Mouse (Mus musculus) adrenal gland, postnatal 25 days (tissue): ENCODE data around the gene Ctnnd1. TPM values are rescaled to one million over a fixed set of nuclear protein-coding genes. Genes with fewer than 3 reads are reported as not detected.
"Not testable (repeated sequence)": the region's sequence is repeated elsewhere in the genome, so short reads cannot be mapped to it uniquely, and the experiment has no call there.

ENCODE experiments used
- DNase-seq: peaks from one replicate; pipeline ENCODE4 v3.0.0; 2021; ENCODE audit warnings: mixed read lengths
- long read RNA-seq: library from polyadenylated mRNA; stranded (forward); transcript quantifications from one replicate; pipeline ENCODE4 v2.0.0, GENCODE M21; 2021
- total RNA-seq: library from RNA; stranded (reverse); gene quantifications from 2 replicates; pipeline ENCODE4 v1.2.3, GENCODE M21; 2021

Ctnnd1 gene
- 130 and 154 TPM in 2 replicates for total RNA-seq
- long read RNA-seq, full-length matches to known transcripts = 1 of 12 reads
- long read RNA-seq, partial matches to known transcripts = 2 of 12 reads
- long read RNA-seq, other reads (novel, unspliced or antisense) = 9 of 12 reads

DNA sequence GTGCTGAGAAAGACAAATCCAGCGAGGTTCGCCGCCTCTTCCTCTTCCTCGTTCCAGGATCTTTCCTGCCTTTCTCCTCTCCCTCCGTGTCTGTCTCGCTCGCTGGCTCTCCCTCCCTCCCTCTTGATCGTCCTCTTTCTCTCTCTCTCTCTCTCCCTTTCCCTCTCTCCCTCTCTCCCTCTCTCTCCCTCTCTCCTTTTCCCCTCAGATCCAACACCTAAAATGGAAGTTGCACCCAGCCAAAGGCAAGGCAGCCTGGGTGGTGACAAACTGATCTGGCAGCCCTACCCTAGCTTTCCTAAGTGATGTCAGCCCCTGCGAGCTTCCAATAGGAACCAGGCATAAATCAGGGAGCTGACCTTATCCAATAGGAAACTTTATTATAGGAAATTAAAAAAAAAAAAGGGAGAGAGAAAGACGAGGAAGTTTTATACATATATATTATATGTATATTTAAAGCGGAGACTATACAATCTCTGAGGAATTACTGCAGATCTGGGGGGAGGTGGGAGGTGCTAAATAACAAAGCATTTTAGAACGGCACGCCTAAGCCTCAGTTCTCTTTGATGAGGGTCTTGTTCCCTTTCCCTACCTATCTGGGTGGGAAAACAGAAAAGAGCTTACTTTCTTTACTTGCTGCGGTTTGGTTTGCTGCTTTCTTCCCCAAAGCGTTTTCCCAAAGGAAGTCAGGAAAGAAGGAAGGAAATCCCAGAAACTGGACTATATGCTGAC is at the start of gene Ctnnd1:
Ctnnd1 (minus strand) TSS at position 302 of the 732 bp plus-strand sequence.
- DNase-seq = peak; percentile 80

- DNase-seq = no peak
Measured at GRCm38 (mm10) chr2:84695007-84695695, 44.6 kb upstream of the Ctnnd1 start.

DNA sequence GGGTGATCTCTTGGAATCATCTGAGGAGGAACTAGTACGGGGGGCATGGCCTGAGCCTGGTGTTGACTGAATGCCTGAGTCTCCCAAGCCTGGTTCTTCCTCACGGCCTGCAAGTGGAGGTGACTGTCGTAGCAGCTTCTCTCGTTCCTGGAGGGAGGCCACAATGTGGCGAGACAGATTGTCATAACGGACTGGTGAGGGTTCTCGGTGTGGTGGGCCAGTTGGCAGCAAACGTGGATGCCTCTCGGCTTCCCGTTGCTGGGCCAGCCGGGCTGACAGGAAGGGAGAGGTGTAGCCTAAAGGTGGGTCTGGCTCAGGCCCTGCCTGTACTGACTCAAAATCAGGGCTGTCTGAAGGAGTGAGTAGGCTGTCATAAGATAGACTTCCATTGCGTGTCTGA is 39.5 kb upstream of the Ctnnd1 start:
- no peak for DNase-seq

DNA sequence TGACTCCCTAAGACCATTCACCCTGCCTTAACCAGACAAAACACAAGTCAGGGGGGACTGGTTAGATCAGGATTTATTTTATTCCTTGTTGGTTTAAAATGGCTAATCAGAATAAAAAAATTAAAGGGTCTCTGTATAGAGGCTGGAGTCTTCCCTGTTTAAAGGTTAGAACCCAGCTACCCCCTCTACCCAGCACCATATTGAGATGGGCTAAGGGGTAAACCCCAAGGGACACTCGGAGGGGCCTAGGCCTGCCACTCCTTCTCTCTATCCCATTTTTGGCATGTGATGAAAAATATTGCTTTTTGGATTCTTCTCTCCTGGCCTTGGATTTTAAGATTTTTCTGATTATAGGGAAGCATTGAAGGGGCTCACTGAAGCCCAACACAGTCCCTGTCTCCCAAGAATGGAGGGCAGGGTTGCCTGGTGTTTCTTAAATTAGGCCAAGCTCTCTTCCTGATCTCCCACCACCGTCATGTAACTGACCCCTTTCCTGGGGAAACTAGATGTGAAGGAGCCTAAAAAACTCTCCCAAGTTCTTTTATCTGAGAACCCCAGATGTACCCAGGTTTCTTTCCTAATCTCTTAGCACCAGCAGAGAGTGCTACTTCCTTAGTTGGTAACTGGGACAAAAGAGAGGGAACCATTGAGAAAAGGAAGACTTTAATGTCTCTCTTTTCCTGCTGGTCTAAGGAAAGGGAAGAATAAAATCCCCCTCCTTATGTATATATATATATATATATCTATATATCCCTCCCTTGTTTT is 37.7 kb upstream of the Ctnnd1 start:
- DNase-seq = no peak

DNA sequence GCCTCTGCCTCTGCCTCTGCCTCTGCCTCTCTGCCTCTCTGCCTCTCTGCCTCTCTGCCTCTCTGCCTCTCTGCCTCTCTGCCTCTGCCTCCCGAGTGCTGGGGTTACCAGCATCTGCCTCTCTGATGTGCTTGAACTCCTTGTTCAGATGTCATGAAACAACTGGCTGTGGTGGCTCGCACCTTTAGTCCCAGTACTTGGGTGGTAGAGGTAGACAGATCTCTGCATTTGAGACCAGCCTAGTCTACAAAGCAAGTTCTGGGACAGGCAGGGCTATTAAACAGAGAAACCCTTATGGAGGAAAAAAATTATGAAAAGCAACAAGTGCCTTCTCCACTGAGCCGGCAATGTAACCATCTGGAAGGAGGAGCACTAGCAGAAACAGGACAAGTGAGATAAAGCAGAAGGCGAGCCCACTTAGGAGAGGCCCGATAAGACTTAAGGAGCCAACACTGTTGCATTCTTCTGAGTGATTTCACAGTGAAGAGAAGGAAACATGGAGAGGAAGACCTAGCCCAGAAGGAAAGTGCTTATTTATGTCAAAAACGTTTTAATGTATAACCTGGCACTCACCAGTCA is 32.1 kb upstream of the Ctnnd1 start:
- no peak for DNase-seq

DNA sequence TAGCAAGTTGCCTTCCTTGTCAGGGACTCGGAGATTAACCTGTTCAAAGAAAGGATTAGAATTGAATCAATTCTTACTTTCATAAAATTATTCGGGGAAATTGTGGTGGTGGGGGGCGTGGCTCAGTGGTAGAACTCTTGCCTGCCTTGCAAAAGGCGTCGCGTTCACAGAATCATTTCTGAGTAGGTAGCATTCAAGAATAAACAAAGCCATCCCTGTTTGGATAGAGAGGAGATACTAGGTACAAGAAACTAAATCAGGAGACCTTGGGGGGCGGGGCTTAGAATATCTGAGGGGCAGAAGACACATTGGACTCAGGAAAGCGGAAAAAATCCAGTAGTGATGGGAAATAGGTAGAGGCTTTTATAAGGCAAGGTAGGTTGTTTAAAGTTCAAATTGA is 28.5 kb upstream of the Ctnnd1 start, which contains the start of gene Tmx2:
Tmx2 (minus strand) TSS at position 125 of the 400 bp plus-strand sequence.
- no peak for DNase-seq

DNA sequence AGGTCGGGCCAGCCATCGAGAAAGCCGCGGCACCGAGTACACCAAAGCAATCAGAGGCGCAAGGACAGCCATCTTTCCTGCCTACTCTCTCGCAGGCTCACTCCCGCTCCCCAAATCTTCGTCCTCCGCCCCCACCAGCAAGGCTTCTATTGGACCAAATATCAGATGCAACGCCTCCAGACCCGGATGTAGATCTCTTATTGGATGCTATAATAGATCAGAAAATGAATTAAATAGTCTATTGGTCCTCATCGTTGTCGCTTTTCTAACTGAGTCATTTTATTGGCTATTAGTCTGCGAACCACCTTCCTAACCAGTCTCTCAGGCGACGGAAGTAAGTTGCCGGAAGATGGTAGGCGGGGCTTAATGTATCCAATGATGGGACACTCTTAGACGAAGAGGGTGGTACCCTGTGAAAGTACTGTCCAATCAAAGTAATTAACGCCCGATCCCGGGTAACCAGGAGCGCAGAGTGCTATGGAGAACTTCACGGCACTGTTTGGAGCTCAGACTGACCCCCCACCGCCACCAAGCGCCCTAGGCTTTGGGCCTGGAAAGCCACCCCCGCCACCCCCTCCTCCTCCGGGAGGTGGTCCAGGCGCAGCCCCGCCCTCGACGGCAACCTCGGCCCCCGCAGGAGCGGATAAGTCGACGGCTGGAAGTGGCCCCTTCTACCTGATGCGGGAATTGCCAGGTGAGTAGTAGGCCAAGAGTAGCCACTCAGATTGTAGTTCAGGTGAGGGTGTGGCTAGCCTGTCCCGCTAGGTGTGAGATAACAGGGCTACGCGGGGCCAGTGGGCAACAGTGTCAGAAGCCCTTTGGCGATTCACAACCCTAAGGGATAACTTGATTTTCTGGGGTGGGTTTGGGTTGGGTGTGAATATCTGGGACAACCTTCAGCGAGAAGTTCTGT is 27.7 kb upstream of the Ctnnd1 start, which contains the start of the genes Gm28635 and Med19:
Gm28635 (minus strand) TSS at position 74 of the 913 bp plus-strand sequence.
Med19 (plus strand) TSS at position 435 of the 913 bp plus-strand sequence.
- DNase-seq = peak; percentile 84

- DNase-seq = no peak
Measured at GRCm38 (mm10) chr2:84677270-84677967, 26.9 kb upstream of the Ctnnd1 start.

DNA sequence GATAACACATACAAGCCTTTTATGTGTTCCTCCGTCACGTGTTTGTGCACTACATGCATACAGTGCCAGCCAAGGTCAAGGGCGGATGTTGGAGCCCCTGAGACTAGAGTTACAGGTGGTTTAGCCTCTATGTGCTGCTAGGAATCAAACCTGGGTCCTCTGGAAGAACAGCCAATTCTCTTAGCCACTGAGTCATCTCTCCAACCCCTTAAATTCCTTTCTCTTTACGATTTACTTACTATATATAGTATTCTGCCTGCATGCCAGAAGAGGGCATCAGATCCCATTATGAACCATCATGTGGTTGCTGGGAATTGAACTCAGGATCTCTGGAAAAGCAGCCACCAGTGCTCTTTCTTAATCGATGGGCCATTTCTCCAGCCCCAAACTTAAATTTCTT is 21.0 kb upstream of the Ctnnd1 start:
- DNase-seq = not testable (repeated sequence)

DNA sequence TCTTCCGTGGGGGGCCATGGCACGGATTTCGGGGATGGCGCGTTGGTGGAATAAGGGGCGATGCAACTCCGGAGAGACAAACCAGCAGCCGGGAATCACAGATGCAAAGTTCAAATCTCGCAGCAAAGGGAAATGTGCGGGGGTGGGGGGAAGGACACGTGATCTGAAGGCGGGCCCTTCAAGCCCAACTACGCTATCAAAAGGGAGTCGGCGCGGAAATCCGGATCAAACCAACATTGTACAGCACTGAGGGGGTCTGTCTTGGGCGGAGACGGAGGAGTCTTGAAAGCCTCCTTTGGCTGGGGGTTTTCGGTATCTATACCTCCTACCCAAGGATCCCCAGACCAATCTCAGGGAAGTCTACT is 20.0 kb upstream of the Ctnnd1 start, which contains the start of gene Selenoh:
Selenoh (minus strand) TSS at position 202 of the 365 bp plus-strand sequence.
- peak; percentile 79 for DNase-seq

- DNase-seq = peak; percentile 37
Measured at GRCm38 (mm10) chr2:84669828-84670568, 19.4 kb upstream of the Ctnnd1 start.

GRCm38 (mm10) chr2:84666081-84666480 is 15.5 kb upstream of the Ctnnd1 start:
- DNase-seq = no peak

DNA sequence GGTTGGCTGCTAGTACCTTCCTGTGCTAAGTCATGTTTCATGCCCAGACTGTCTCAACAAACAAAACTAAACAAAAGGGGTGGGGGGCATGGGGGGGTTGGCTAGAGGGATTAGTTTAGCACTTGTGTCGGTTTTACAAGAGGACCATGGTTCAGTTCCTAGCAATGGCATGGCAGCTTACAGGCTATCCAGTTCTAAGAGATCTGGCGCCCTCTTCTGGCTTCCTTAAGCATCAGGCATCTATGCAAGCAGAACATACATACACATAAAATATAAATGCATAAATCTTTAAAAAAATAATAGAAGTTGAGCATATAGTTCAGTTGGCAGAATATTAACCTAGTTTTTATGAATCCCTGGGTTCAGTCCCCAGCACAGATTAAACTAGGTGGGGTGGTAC is 12.3 kb upstream of the Ctnnd1 start:
- peak; percentile 37 for DNase-seq

GRCm38 (mm10) chr2:84660253-84660652 is 9.7 kb upstream of the Ctnnd1 start:
- no peak for DNase-seq

GRCm38 (mm10) chr2:84658806-84659205 is 8.2 kb upstream of the Ctnnd1 start, which contains the start of gene Btbd18:
TSS of gene Btbd18 (plus strand) at chr2:84659079.
- DNase-seq = no peak

DNA sequence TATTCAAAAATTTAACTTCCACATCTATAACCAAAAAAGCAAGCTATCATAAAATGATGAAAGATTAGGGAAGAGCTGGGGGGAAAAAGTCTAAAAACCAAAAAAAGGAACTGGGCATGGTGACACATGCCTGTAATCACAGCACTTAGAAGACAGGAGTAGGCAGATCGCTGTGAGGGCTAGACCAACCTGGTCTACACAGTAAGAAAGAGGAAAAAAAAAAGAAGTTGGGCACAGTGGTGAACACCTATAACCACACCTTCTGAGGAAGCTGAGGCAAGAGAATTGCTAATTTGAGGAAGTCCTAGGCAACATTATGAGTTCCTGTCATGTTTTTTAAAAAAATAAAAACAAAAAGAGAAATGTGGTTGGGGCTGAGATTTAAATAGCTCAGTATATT is 5.3 kb upstream of the Ctnnd1 start:
- DNase-seq = no peak

DNA sequence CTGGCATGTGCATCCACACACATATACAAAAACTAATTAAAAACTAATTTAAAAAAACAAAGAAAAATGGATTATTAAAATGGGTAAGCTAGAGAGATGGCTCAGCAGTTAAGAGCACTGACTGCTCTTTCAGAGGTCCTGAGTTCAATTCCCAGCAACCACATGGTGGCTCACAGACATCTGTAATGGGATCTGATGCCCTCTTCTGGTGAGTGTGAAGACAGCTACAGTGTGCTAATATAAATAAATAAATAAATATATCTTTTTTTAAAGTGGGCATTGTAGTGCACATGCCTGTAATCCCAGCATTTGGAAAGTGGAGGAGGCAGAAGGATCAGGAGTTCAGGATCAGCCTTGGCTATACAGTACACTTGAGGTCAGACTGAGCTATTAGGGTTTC is 2.8 kb upstream of the Ctnnd1 start:
- no peak for DNase-seq

DNA sequence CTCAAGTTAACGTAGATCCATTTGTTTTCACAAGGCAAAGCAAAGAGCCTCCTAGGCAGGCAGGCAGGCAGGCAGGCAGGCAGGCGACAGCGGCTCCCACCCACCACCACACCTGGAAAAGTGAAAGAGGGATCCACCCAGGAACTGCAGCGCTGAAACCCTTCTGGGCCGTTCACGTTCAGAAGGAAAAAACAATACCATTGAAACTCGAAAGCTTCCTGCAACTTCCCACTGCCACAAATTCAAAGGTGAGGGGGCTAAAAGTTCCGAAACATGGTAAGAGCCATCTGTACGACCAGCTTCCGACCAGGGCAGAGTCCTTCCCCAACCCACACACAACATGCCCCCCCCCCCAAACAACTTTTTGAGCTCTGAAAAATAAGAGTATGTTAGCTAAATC is 891 bp downstream of the Ctnnd1 start:
- DNase-seq = no peak

DNA sequence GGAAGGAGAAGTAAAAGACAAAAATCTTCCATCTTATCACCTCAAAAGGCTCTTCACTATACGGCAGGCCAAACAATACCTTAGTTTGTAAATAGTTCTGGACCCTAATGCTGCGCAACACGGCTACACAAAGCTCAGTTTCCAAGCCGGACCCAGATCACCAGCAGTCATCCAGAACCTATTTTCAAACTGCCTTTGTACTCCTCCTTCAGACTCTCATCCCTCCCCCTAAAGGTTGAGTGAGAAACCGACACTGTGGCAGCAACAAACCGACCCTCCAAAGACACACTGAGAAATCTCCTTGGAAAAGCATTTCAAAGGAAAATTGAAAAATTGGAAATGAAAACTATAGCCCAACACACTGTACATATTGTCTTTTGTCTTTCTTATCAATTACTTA is 2.2 kb downstream of the Ctnnd1 start:
- no peak for DNase-seq
